In the genomic region with DNA sequence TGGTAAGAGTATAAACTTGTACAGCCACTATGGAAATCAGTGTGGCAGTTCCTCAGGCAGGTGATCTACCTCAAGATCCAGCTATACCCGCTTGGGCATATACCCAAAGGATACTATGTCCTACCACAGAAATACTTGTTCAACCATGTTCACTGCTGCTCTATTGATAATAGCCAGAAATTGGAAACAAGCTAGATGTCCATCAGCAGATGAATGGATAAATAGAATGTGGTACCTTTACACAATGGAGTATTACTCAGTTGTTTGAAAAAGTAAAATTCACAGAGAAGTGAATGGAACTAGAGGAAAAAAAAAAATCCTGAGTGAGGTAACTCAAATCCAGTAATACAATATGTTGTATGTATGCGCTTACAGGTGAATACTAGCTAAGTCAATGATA, we compare ENCODE assay signal across 21 mouse cellular contexts. TPM values are rescaled to one million over a fixed set of nuclear protein-coding genes. Genes with fewer than 3 reads are reported as not detected.
"Had no signal": no experiment of that assay in that cellular context is flagged by ENCODE, and none has a peak within 500 bp of the region (broad histone marks: within the 10 kb centered on the region; RNA-seq: fewer than 3 reads in every experiment).

No protein-coding gene starts in this region.

- H3K36me3 ChIP-seq: neural tube, embryonic 13.5 days; neural tube, embryonic 15.5 days; stomach, embryonic 15.5 days had no signal

- H3K27me3 ChIP-seq: neural tube, embryonic 13.5 days; neural tube, embryonic 15.5 days; stomach, embryonic 15.5 days had no signal

- H3K9ac ChIP-seq: neural tube, embryonic 13.5 days; neural tube, embryonic 15.5 days; stomach, embryonic 15.5 days had no signal

- H3K27ac ChIP-seq: neural tube, embryonic 13.5 days; neural tube, embryonic 15.5 days; stomach, embryonic 15.5 days; stomach, postnatal 0 days had no signal

- H3K4me2 ChIP-seq: neural tube, embryonic 13.5 days; neural tube, embryonic 15.5 days; stomach, embryonic 15.5 days had no signal

- H3K9me3 ChIP-seq: neural tube, embryonic 13.5 days; neural tube, embryonic 15.5 days; stomach, embryonic 15.5 days had no signal

- H3K4me1 ChIP-seq: neural tube, embryonic 13.5 days; neural tube, embryonic 15.5 days; stomach, embryonic 15.5 days had no signal

- H3K4me3 ChIP-seq: neural tube, embryonic 13.5 days; neural tube, embryonic 15.5 days; stomach, embryonic 15.5 days had no signal

- DNase-seq: retina, postnatal 1 day; right cerebral cortex, adult 18-20 months; right cerebral cortex, postnatal 14 days; right cerebral cortex, postnatal 25 days; right cerebral cortex, postnatal 4 days; spleen, adult 18-20 months; thymus, adult 18-20 months; thymus, adult 2 months; thymus, postnatal 14 days; thymus, postnatal 25 days; thymus, postnatal 36 days; thymus, postnatal 4 days had no signal

RNA-seq across cellular contexts. Expression of a gene that starts 34.6 kb away (rescaled TPM):
- total RNA-seq: neutrophil, adult 5-6 weeks had no signal
- polyA plus RNA-seq: neural tube, embryonic 13.5 days; small intestine, adult 2 months; spleen, adult 2 months; stomach, embryonic 14.5 days; stomach, embryonic 15.5 days; thymus, adult 2 months; urinary bladder, adult 2 months had no signal
